Mouse (Mus musculus) ES-Bruce4 (cell line): ENCODE measurements around the gene Lrrc36. TPM values are rescaled to one million over a fixed set of nuclear protein-coding genes. Genes with fewer than 3 reads are reported as not detected.

Source experiments
- H3K27ac ChIP-seq: 2 replicates; pipeline ENCODE4 v1.5.1; 2012; ENCODE audit warnings: low read length, inconsistent platforms; ENCODE audit not compliant: insufficient read depth
- H3K27me3 ChIP-seq: 2 replicates; pipeline ENCODE4 v1.6.1; 2012; ENCODE audit warnings: mild to moderate bottlenecking, low read length, inconsistent platforms; ENCODE audit not compliant: control insufficient read depth, poor library complexity, insufficient read depth, severe bottlenecking
- H3K36me3 ChIP-seq: 2 replicates; pipeline ENCODE4 v1.6.1; 2012; ENCODE audit warnings: inconsistent platforms, mild to moderate bottlenecking, low read length, moderate library complexity; ENCODE audit not compliant: control insufficient read depth, poor library complexity, insufficient read depth, severe bottlenecking
- H3K4me1 ChIP-seq: one replicate; pipeline ENCODE4 v1.8.1; 2011; ENCODE audit warnings: low read length; ENCODE audit not compliant: control insufficient read depth, insufficient read depth
- H3K4me3 ChIP-seq: 2 replicates; pipeline ENCODE4 v1.5.1; 2011; ENCODE audit warnings: low read depth, mild to moderate bottlenecking, low read length
- H3K9ac ChIP-seq: 2 replicates; pipeline ENCODE4 v1.6.1; 2012; ENCODE audit warnings: low read depth, mild to moderate bottlenecking, inconsistent platforms; ENCODE audit not compliant: poor library complexity, severe bottlenecking
- H3K9me3 ChIP-seq: replicated peaks from 2 replicates; pipeline ENCODE4 v1.6.1; 2012; ENCODE audit warnings: mild to moderate bottlenecking, low read length, inconsistent platforms; ENCODE audit not compliant: control insufficient read depth, poor library complexity, insufficient read depth, severe bottlenecking
- CTCF ChIP-seq: IDR thresholded peaks from one replicate; pipeline ENCODE4 v1.8.1; 2011; ENCODE audit warnings: low read depth, low read length
- EP300 ChIP-seq: IDR thresholded peaks from 2 replicates; pipeline ENCODE4 v1.6.1; 2011; ENCODE audit warnings: low read depth, low read length; ENCODE audit not compliant: insufficient read depth
- POLR2A ChIP-seq: IDR thresholded peaks from one replicate; pipeline ENCODE4 v1.8.1; 2011; ENCODE audit warnings: low read length; ENCODE audit not compliant: insufficient read depth
- polyA plus RNA-seq: library from polyadenylated mRNA; stranded (reverse); fragments of >200 nt; gene quantifications from 2 replicates; pipeline ENCODE4 v1.2.4, GENCODE M21; 2011; ENCODE audit warnings: low read depth; ENCODE audit not compliant: missing spikeins, insufficient read depth, insufficient read length

Gene Lrrc36
- polyA plus RNA-seq, 1 experiment: 1.3 TPM

GRCm38 (mm10) chr8:105409947-105410346, 3.4 kb upstream of the Lrrc36 start:
- no peaks in the 10 kb centered on the region for H3K9me3 ChIP-seq
- H3K27ac ChIP-seq: no peak overlapping the region
- TF ChIP-seq CTCF (no peak), EP300 (no peak), POLR2A (no peak)
- H3K4me3 ChIP-seq: no peak overlapping the region
- H3K36me3 ChIP-seq: no peaks in the 10 kb centered on the region
- no peaks in the 10 kb centered on the region for H3K4me1 ChIP-seq
- 0 out of 2 replicates have a peak, but pooled peaks cover 2% of the 10 kb centered on the region for H3K27me3 ChIP-seq
- no peak overlapping the region for H3K9ac ChIP-seq

DNA sequence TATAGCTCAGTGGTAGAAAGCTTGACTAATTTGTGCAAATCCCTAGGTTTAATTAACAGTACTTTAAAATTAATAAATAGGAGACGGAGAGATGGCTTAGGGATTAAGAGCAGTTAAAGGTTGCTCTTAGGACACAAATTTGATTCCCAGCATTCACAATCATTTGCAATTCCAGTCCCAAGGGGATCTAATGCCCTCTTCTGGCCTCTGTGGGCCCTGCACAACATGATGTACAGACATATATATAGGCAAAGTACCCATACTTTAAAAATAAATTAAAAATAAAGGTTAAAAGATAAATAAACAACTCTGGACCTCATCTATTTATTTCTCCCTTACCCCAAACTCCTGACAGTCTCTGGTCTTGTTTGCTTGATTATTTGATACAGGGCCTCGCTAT, 5.6 kb downstream of the Lrrc36 start:
- Histone ChIP-seq H3K27ac (no peak overlapping the region), H3K4me3 (no peak overlapping the region), H3K9ac (no peak overlapping the region), H3K4me1 (no peaks in the 10 kb centered on the region), H3K9me3 (peaks cover 7% of the 10 kb centered on the region), H3K27me3 (no peaks in the 10 kb centered on the region), H3K36me3 (no peaks in the 10 kb centered on the region)
- TF ChIP-seq EP300 (no peak), CTCF (no peak), POLR2A (no peak)

DNA sequence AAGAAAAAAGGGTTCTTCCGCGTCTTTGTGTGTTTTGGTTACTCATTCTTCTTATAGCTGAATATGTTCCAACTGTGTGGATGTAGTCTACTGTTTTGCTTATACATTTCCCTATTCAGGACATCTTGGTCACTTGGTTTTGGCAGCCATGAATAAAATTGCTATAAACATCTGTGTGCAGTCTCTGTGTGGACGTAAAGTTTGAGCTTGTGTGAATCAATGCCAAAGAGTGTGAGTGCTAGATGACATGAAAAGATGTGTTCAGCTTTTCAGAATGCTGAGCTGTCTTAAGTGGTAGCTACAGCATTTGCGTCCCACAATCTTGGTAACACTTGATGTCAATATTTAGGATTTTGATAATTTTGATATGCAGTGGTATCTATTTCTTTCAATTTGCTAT, 6.4 kb downstream of the Lrrc36 start:
- Histone ChIP-seq H3K4me3 (no peak overlapping the region), H3K9ac (no peak overlapping the region), H3K27me3 (no peaks in the 10 kb centered on the region), H3K4me1 (no peaks in the 10 kb centered on the region), H3K27ac (no peak overlapping the region), H3K36me3 (no peaks in the 10 kb centered on the region), H3K9me3 (peaks cover 7% of the 10 kb centered on the region)
- TF ChIP-seq POLR2A (no peak), CTCF (no peak), EP300 (no peak)

- no peaks in the 10 kb centered on the region for H3K36me3 ChIP-seq
- H3K9me3 ChIP-seq: peaks cover 4% of the 10 kb centered on the region; the same call in 1 of the 2 replicates
- H3K27me3 ChIP-seq: no peaks in the 10 kb centered on the region
- no peak overlapping the region for H3K4me3 ChIP-seq
- TF ChIP-seq POLR2A (no peak), CTCF (no peak), EP300 (no peak)
- H3K4me1 ChIP-seq: no peaks in the 10 kb centered on the region
- no peak overlapping the region for H3K9ac ChIP-seq
- no peak overlapping the region for H3K27ac ChIP-seq
These were observed 8.6 kb downstream of the Lrrc36 start for GRCm38 (mm10) chr8:105422006-105422405.

DNA sequence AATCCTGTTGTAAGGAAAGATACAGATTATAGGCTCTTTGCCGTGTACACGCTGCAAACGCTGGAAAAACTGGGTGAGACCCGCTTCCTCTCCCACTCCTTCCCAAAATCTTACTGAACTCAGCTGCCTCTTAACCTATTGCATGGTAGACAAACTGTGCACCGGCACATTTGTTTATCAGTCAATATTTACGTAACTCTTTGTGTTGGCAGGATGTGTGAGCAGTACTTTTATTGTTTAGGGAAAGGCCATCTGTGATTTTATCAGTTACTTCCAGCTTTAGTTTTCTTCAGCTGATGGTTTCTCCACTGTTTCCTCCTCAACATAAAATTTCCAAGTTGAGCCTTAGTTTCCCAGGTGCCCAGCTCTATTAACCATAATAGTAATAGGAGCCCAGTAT, 13.5 kb downstream of the Lrrc36 start:
- Histone ChIP-seq H3K9me3 (no peaks in the 10 kb centered on the region), H3K9ac (no peak overlapping the region), H3K4me1 (no peaks in the 10 kb centered on the region), H3K36me3 (no peaks in the 10 kb centered on the region), H3K27me3 (no peaks in the 10 kb centered on the region; the same call in 1 of the 2 replicates), H3K27ac (no peak overlapping the region), H3K4me3 (no peak overlapping the region)
- no peak for TF ChIP-seq EP300

DNA sequence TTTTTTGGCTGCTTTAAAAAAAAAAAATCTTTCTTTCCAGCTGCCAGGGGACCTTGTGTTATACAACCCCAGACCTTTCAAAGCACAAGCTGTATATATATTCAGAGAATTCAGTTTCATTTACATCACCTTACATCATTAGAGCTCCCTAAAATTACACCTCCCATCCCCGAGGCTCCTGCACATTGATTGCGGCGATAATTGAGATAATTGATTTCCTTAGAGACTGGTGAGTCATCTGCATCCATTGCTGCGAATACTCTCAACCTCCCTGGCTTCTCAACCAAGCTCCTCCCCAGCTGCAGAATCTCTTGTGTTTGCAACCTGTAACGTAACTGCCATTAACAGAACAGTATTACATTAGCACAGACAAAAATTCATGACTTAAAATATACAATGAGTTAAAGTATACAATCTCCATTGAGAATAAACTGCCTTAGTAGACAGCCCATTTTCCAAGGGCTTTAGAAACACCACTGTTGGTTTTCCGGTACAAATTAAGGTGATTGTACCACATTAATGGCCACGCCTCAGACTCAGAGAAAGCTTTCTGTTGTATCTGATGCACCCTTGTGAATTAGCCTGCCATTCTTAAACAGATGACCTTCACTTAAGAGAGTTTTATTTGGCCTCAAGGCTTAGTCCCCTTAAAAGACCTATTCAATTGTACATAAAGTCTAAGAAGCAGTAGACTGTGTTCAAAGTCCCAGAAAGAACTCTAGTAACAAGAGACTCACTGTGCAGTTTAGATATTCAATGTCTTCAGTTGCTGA, 18.6 kb downstream of the Lrrc36 start:
- TF ChIP-seq POLR2A: no peak
- H3K4me1 ChIP-seq: no peaks in the 10 kb centered on the region
- no peak overlapping the region for H3K4me3 ChIP-seq
- H3K9me3 ChIP-seq: no peaks in the 10 kb centered on the region
- no peaks in the 10 kb centered on the region for H3K36me3 ChIP-seq
- H3K9ac ChIP-seq: no peak overlapping the region
- H3K27me3 ChIP-seq: no peaks in the 10 kb centered on the region; the same call in 1 of the 2 replicates
- H3K27ac ChIP-seq: no peak overlapping the region
